Mouse (Mus musculus): ENCODE measurements around the gene Hapln1.

DNA sequence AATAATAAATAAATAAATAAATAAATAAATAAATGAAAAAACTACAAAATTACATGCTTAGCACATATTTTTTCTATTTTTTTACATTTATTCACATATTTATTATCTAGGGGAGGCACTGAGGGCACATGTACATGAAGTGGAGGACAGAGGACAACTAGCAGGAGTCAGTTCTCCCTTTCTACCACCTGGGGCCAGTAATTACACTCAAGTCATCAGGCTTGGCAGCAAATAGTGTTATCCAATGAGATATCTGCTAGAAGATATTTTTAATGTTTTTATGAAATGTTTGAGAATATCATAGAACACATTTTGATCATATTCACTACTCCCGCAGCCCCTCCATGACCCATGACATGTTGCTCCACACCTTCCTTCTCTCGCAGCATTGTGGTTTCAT is 39.5 kb downstream of the Hapln1 start:
- TF ChIP-seq POLR2A (IDR thresholded peaks at IDR 0.05; ENCODE audit: borderline replicate concordance, control insufficient read depth, low read depth, low read length) (no peak), CTCF (IDR thresholded peaks at IDR 0.05; ENCODE audit: control insufficient read depth, insufficient read depth, low read length) (no peak)
